Mouse (Mus musculus) left cerebral cortex, postnatal 4 days (tissue): ENCODE results near the gene Ggt7. TPM values are rescaled to one million over a fixed set of nuclear protein-coding genes. Genes with fewer than 3 reads are reported as not detected.

Experiments
- total RNA-seq, 2 experiments: library from RNA; stranded (reverse); gene quantifications; 2 replicates each; pipeline ENCODE4 v1.2.3; 2021

Ggt7 gene
- total RNA-seq, 2 experiments from 2014 or later: 71.6 to 78.0 TPM

Other genes starting within 250 kb of the Ggt7 start
- 100 to 1,000 TPM; 362 to 374 TPM for gene Map1lc3a, start 241.9 kb downstream of the Ggt7 start, total RNA-seq
- 10 to 100 TPM; 34.6 to 38.6 TPM for gene Pigu, start 160.8 kb downstream of the Ggt7 start, total RNA-seq
- 100 to 1,000 TPM; 155 to 158 TPM for gene Trp53inp2, start 137.2 kb downstream of the Ggt7 start, total RNA-seq
- gene Ncoa6, start 44.3 kb downstream of the Ggt7 start, total RNA-seq: 10 to 100 TPM; 99.3 to 99.9 TPM
- 10 to 100 TPM; 26.3 to 27.6 TPM for gene Acss2, start 289 bp downstream of the Ggt7 start, total RNA-seq
- 10 to 100 TPM in 1 of 2 experiments, 1 to 10 TPM in 1; 9.4 to 11.9 TPM for gene Gss, start 74.6 kb upstream of the Ggt7 start, total RNA-seq
- gene Myh7b, start 93.0 kb upstream of the Ggt7 start, total RNA-seq: 1 to 10 TPM; 1.2 to 3.6 TPM
- gene Trpc4ap, start 174.1 kb upstream of the Ggt7 start, total RNA-seq: 100 to 1,000 TPM; 143 to 144 TPM
- gene Edem2, start 211.2 kb upstream of the Ggt7 start, total RNA-seq: 10 to 100 TPM; 27.9 to 28.7 TPM
- not detected for gene Gm17581, start 217.6 kb upstream of the Ggt7 start, total RNA-seq
- gene Procr, start 232.9 kb upstream of the Ggt7 start, total RNA-seq: 1 to 10 TPM; 2.5 to 3.4 TPM